Mouse (Mus musculus) right cerebral cortex, postnatal 4 days (tissue): ENCODE data around the gene Bola2.

Experiments used
- DNase-seq: peaks from one replicate; pipeline ENCODE4 v3.0.0-alpha.2; 2022

The Bola2 gene

GRCm38 (mm10) chr7:126690737-126691136 lies 4.5 kb upstream of the Bola2 start:
- DNase-seq, result no peak

DNA sequence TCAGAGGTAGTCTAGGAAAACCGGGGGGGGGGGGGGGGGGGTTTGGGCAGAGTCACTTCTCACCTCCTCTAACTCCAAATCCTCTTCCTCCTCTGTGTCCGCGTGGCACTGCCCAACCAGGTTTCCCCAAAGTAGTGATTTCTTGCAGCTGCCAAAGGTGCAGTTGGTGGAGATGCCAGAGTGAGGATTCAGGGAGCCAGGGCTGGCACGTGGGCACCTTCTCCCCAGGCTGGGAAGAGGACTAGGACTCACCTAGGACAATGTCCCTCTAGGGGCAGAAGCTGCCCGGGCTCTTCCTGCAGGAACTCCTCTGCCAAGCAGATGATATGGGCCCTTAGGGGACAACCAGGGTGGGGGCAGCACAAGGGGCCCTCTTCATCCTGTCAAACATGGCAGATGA lies 3.5 kb upstream of the Bola2 start:
- DNase-seq, result no peak

GRCm38 (mm10) chr7:126692426-126692825 lies 2.8 kb upstream of the Bola2 start:
- DNase-seq, result no peak

GRCm38 (mm10) chr7:126693256-126693655 lies 1.9 kb upstream of the Bola2 start:
- peak; percentile 84 for DNase-seq

DNA sequence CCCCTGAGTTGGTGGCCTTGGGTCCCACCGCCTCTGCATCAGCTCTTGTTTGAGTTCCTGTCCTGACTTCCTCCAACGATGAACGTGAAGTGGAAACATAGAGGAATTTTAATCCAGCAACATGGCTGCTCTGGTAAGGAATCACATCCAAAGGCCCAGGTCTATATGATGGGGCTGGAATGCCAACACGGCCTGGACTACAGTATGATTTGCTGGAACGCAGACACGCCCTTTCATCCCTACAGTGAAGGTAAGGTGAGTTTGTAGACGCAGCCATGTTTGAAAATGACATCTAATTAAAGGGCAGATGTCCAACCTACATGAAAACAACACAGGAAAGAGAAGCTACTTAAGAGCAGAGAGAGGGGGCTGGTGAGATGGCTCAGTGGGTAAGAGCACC lies 1.4 kb upstream of the Bola2 start:
- no peak for DNase-seq

- DNase-seq, result no peak
These were observed 655 bp upstream of the Bola2 start for GRCm38 (mm10) chr7:126694441-126695051.

- DNase-seq, result peak; percentile 89
These were observed 518 bp downstream of the Bola2 start, which contains the start of gene Slx1b for GRCm38 (mm10) chr7:126695631-126696207. Gene Slx1b, minus strand, starts transcription at chr7:126695784.

GRCm38 (mm10) chr7:126696303-126696702 lies 1.1 kb downstream of the Bola2 start:
- no peak for DNase-seq

DNA sequence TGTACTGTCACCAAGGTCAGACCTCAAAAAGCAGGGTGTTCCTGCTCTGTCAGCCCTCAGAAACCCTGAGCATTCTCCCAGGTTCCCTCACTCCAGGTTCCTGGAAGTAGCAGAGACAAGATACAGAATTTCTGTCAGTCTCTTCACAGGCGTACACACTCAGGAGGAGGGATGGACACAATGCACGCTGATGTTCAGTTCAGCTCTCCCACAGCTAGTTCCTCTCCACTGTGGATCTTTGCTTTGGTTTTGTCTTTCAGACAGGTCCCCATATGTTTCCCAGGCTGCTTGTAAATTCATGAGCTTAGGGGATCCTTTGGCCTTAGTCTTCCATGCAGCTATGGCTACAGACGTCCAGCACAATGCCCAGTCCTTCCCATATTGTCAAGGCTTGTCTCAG lies 1.7 kb downstream of the Bola2 start:
- DNase-seq, result no peak

DNA sequence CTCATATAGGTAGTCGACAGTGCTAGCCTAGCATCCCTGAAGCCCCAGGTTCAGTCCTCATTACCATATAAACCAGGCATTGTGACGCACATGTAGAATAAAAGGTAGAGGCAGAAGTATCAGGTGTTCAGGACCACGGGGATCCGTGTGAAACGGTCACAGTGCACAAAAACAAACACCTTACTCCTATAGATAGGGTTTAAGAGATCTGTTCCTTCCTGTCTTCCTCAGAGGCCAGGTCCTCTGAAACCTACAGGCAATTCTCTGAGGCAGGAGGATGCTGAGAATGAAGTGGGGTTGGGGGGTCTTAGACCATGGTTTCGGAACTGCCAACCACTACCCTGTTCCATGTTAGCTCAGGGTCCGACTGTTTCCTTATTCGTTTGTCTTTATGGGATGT lies 2.6 kb downstream of the Bola2 start:
- no peak for DNase-seq

GRCm38 (mm10) chr7:126700063-126701015 lies 5.1 kb downstream of the Bola2 start:
- no peak for DNase-seq

DNA sequence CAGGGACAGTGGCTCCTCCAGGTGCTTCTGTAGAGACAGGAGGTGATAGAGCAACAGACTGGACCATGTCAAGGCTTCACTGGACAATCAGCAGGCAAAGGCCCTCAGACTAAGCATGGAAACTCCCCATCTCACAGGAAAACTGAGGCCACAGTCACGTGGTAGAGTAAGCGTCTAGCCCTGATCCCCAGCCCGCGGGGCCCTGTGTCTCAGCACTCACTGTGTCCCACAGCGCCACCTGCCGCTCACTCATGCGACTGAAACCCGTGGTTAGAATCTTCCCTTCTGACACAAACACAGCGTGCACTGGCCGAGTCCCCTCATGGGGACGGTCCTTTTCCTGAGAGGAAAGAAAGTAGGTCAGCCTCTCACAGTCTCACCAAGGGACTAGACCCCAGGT lies 5.9 kb downstream of the Bola2 start:
- DNase-seq, result peak; percentile 98

DNA sequence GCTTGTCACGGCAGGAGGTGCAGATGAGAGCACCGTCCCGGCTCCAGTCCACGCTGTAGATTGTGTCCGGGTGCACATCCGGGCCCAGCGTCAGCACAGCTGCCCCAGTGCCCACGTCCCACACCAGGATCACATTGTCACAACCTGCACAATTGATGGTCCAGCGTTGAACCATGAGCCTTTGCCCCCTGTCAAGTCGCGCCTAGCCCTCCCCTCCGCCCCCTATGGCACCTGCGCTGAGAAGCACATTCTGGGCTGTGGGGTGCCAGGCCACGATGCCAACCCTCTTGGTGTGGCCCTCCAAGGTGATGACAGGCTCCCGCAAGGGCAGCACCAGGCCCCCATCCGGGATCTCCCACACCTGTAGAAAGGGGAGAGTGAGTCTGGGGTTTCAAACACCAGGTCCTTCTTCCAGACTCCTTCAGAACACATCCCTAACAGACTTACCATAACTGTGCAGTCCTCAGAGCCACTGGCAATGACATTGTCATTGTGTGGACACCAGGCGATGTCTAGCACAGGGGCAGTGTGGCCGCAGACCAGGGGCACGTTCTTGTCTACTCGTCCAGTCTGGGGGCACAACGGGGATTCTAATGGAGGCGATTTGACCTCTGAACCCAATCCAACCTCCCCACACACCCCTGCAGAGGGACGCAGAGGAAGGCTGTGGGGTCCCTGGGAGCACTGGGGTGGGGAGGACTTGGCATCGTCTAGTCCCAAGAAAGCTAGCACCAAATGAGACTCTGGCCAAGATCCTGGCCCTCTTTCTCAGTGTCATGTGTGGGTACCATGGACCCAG lies 6.6 kb downstream of the Bola2 start:
- DNase-seq, result no peak

- DNase-seq, result no peak
These were observed 7.2 kb downstream of the Bola2 start for GRCm38 (mm10) chr7:126702358-126702757.

GRCm38 (mm10) chr7:126702861-126703756 lies 7.9 kb downstream of the Bola2 start:
- DNase-seq, result no peak

- no peak for DNase-seq
These were observed 8.5 kb downstream of the Bola2 start for GRCm38 (mm10) chr7:126703757-126704077.

GRCm38 (mm10) chr7:126704121-126704980 lies 9.2 kb downstream of the Bola2 start:
- peak; percentile 88 for DNase-seq

GRCm38 (mm10) chr7:126707442-126708174 lies 12.4 kb downstream of the Bola2 start, which contains the start of gene Coro1a:
Gene Coro1a, minus strand, starts transcription at chr7:126707787.
- DNase-seq, result no peak

DNA sequence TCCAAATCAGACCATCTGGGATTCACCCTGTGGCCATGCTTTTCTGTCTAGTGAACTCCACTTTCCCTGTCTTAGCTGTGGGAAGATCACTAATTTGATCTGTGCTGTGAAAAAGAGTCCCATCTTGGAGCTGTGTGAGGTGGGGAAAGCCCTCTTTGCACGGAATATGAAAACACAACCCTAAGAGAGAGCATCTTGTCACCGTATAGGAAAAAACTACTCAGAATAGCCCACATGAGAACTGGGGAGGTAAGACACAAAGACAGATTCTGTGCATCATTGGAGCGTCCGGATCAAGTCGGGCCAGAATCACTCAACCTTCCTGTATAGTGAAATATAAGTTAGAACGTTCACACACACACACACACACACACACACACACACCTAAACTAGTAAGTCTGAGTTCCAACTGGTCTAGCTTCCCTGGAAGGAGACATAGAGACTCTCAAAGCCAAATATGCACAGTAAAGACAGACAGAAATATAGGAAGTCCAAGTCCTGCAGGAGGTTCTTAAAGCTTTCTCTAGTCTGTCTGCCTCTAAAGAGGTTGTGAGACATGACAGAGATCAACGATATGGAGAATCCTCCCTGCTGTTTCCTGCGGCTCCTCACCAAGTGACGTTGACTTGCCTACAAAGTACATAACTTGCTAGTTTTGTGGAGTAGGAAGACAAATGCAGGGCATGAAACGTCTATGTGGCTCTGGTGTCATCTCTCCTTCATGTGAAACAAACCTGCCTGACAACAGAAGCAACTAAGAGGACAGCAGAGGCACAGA lies 13.2 kb downstream of the Bola2 start:
- no peak for DNase-seq
